In the genomic region with DNA sequence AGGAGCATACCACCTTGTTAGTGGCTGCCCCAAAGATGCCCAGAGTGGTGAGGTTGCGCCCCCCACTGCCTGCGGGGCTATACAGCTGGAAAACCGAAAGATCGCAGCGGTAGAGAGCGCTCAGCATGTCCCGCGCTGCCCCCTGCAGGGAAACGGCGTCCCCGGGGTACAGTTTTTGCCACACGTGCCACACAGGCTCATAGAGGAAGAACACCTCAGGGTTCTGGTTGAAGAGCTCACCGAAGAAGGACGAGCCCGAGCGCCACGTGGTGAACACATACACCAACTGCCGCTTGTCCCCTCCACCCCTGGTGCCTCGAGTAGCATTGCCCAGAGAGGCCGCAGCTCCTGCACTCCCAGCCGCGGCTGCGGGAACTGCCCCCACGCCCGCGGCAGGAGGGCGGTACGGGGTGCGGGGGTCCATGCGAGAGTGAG, we compare ENCODE assay signal across 9 mouse cellular contexts. TPM values are rescaled to one million over a fixed set of nuclear protein-coding genes. Genes with fewer than 3 reads are reported as not detected.
DNase-seq lines count a peak whose midpoint lies in the region; ATAC-seq and TF ChIP-seq lines count a peak whose summit lies in the region.
"Had no signal": no experiment of that assay in that cellular context is flagged by ENCODE, and none has a peak within 500 bp of the region (broad histone marks: within the 10 kb centered on the region; RNA-seq: fewer than 3 reads in every experiment).

No protein-coding gene starts in this region.

- TF ChIP-seq CTCF in layer of hippocampus, adult 2 months (conservative IDR thresholded peaks at IDR 0.05) = peak; percentile 88
- peak; percentile 67 for TF ChIP-seq CTCF in liver, postnatal 0 days (IDR thresholded peaks at IDR 0.05; ENCODE audit: low read depth)
- TF ChIP-seq CTCF in olfactory bulb, adult 2 months (IDR thresholded peaks at IDR 0.05; ENCODE audit: insufficient read depth, low read depth, low read length) = peak; percentile 63

- no peaks in the 10 kb centered on the region for H3K9me3 ChIP-seq in liver, postnatal 0 days (ENCODE audit: low read length)

- H3K36me3 ChIP-seq in liver, postnatal 0 days (replicated peaks; ENCODE audit: insufficient read depth, low read length) = no peaks in the 10 kb centered on the region

- DNase-seq in CD4-positive helper T cell, adult 2 months (ENCODE audit: low read depth, low spot score) = peak; percentile 83
- DNase-seq in forelimb bud, embryonic 11.5 days (ENCODE audit: low read depth, low spot score) = peak; percentile 55
- DNase-seq in heart, postnatal 4 days = peak; percentile 81
- DNase-seq in layer of hippocampus, adult 2 months (ENCODE audit: low spot score in 2 of 2) = peak; percentile 85 to 91
- peak; percentile 68 for DNase-seq in liver, postnatal 0 days
- peak; percentile 79 to 86 for DNase-seq in thymus, postnatal 10 days (ENCODE audit: low spot score in 2 of 2)

- peak; percentile 43; the same call in 1 of the 2 replicates for ATAC-seq in liver, postnatal 0 days

- H3K27ac ChIP-seq in brown adipose tissue, adult 24 weeks (replicated peaks; ENCODE audit: low read depth, low read length) = no peak overlapping the region
- peak overlapping the region; percentile 97 for H3K27ac ChIP-seq in layer of hippocampus, adult 2 months
- no peak overlapping the region for H3K27ac ChIP-seq in liver, postnatal 0 days (ENCODE audit: low read depth)
- H3K27ac ChIP-seq in olfactory bulb, adult 2 months (ENCODE audit: insufficient read depth, low read depth, low read length) = peak overlapping the region; percentile 6

- H3K4me3 ChIP-seq in brown adipose tissue, adult 24 weeks (ENCODE audit: insufficient read depth, low read depth, low read length) = peak overlapping the region; percentile 58
- peak overlapping the region; percentile 69 for H3K4me3 ChIP-seq in layer of hippocampus, adult 2 months
- H3K4me3 ChIP-seq in liver, postnatal 0 days (ENCODE audit: low read depth, low read length) = peak overlapping the region; percentile 53
- H3K4me3 ChIP-seq in olfactory bulb, adult 2 months (ENCODE audit: insufficient read depth, low read depth, low read length) = peak overlapping the region; percentile 86

- no peaks in the 10 kb centered on the region for H3K4me1 ChIP-seq in brown adipose tissue, adult 24 weeks (ENCODE audit: control insufficient read depth, insufficient read depth, insufficient read length, low read length)
- H3K4me1 ChIP-seq in liver, postnatal 0 days (ENCODE audit: insufficient read depth) = peaks cover 15% of the 10 kb centered on the region; the same call in 1 of the 2 replicates
- H3K4me1 ChIP-seq in olfactory bulb, adult 2 months (ENCODE audit: control insufficient read depth, insufficient read depth, low read length) = peaks cover 21% of the 10 kb centered on the region

- 0 out of 2 replicates have a peak overlapping the region, but pooled peaks have one; percentile 11 for H3K9ac ChIP-seq in liver, postnatal 0 days (replicated peaks)

- peak overlapping the region; percentile 75 for H3K4me2 ChIP-seq in liver, postnatal 0 days (ENCODE audit: low read depth, low read length)

- no peak for TF ChIP-seq POLR2A in olfactory bulb, adult 2 months (IDR thresholded peaks at IDR 0.05; ENCODE audit: insufficient read depth, low read depth, low read length)

- 2% methylated on average over 30 of the region's 30 CpGs for WGBS in liver, postnatal 0 days (ENCODE audit: insufficient replicate concordance)
- under 1% methylated on average over 30 of the region's 30 CpGs for WGBS in olfactory bulb, adult 2 months

- no peak for TF ChIP-seq EP300 in liver, postnatal 0 days (IDR thresholded peaks at IDR 0.05; ENCODE audit: low read depth)

- peaks cover 60% of the 10 kb centered on the region for H3K27me3 ChIP-seq in liver, postnatal 0 days (ENCODE audit: insufficient read depth, low read length)
- H3K27me3 ChIP-seq: Patski had no signal

RNA-seq across cellular contexts. Expression of a gene that starts 1.0 kb away (rescaled TPM):
- 0.54 TPM in 1 of 2 replicates, not detected in the other for polyA plus RNA-seq in brown adipose tissue, adult 24 weeks (2012; ENCODE audit: insufficient read depth, insufficient read length, missing spikeins)
- 1 to 10 TPM; 3.8 to 4.1 TPM for total RNA-seq in heart, postnatal 4 days (2021)
- 100 to 1,000 TPM; 103 to 109 TPM for total RNA-seq in layer of hippocampus, adult 2 months (2021)
- 0.29 and 0.49 TPM in 2 replicates for polyA plus RNA-seq in liver, postnatal 0 days (2015; fragmentation: Nextera tagmentation; extraction: Ambion mirVana)
- polyA plus RNA-seq in olfactory bulb, adult 2 months (2012; ENCODE audit: insufficient read depth, insufficient read length, low replicate concordance, missing spikeins) = not detected in 2 replicates

Comparison
In these comparisons a context has a peak if more than half of its experiments do, and no peak if none do; other contexts are left out.
1. H3K27ac ChIP-seq: peak in layer of hippocampus, adult 2 months (single experiment) and olfactory bulb, adult 2 months (single experiment); none in brown adipose tissue, adult 24 weeks (single experiment) and liver, postnatal 0 days (single experiment).
2. RNA of a gene that starts 1.0 kb away (polyA plus RNA-seq): not detected in olfactory bulb, adult 2 months; 0.29 to 0.49 TPM in liver, postnatal 0 days and 0.54 TPM in brown adipose tissue, adult 24 weeks; every median in the first group is over 10 times any median in the second.
3. Peak in every context shown above with its lines, with median percentiles within 50 percentile points of each other: DNase-seq, H3K4me3 ChIP-seq and CTCF ChIP-seq.